Mouse (Mus musculus) heart, adult 2 months (tissue): ENCODE measurements around the gene Cd244a.

Source experiments
- CTCF ChIP-seq: fragments of 200-600 bp; IDR thresholded peaks from 2 replicates; pipeline ENCODE4 v1.8.1; 2022; ENCODE audit warnings: antibody characterized with exemption, mild to moderate bottlenecking, moderate library complexity
- EP300 ChIP-seq: fragments of 200-500 bp; IDR thresholded peaks from 2 replicates; pipeline ENCODE4 v1.6.1; 2011; ENCODE audit warnings: low read depth, low read length, control low read depth; ENCODE audit not compliant: insufficient read depth
- POLR2A ChIP-seq: fragments of 200-500 bp; IDR thresholded peaks from 2 replicates; pipeline ENCODE4 v1.6.1; 2011; ENCODE audit warnings: mild to moderate bottlenecking, low read depth, low read length, control low read depth; ENCODE audit not compliant: insufficient read depth

DNA sequence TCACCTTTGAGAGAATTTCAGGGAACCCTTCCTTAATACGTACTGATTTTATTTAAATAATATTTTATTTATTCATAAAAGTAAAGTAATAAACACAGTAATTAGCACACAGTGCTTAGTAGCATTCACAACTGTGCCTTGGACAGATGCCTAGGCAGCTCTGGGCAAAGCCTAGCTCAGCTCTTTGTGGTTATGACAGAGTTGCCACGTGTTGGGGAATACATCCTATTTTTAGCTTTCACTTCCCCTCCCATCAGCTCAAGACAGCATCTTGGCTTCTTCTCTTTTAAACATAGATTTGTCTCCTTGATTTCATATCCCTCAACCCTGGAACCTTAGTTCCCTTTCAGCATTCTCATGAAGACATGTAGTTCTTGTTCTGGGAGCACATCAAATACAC lies 72.5 kb downstream of the Cd244a start:
- TF ChIP-seq EP300 (0 out of 2 replicates have a peak, but pooled peaks have one; percentile 32), CTCF (no peak), POLR2A (no peak)
